Mouse (Mus musculus): ENCODE results near the gene 1190005I06Rik. TPM values are rescaled to one million over a fixed set of nuclear protein-coding genes. Genes with fewer than 3 reads are reported as not detected.

Gene 1190005I06Rik
- polyA plus RNA-seq, 1 experiment from 2014 or later, result 3.8 TPM

DNA sequence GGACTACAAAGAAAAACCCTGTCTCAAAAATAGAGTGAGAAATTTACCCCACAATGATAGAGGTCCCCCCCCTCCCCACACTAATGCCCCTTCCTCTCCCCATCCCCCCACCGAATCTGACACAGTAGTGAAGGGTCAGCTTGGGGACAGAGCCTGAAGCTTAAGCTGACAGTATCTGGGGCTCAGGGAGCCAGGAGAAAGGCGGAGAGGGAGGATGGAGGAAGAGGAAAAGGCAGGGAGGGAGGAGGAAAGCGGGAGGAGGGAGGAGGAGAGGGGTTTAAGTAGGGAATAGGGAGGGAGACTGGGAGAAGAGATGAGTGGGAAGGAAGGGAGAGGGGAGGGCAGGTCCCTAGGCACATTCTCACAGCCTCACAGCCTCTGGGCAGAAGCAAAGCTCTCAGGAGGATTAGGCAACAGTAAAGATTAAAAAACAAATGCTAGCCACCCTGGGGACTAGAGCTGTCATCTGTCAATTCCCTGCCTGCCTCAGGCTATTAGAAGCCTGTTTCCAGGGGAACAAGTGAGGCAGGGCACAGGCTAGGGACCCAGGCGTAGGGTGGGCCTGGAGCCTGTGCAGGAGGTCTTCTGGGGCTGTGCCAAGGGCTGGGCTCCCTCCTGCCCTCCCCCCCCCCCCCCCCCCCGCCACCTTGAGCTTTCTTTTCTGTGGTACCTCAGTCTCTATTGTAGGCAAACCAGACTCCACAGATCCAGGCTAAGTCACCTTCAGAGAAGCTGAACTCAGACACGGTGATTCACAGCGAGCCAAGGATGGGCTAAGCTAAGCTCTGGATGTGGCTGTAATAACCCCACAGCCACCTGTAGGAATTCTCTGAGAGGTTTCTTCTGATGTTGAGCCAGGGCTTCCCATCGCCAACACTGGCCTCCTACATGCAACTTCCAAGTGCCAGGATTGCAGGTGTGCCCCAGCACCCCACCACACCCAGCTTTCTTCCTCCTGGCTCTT, 30.5 kb downstream of the 1190005I06Rik start:
- no peak; the same call in 1 of the 2 replicates for ATAC-seq (ENCODE audit: insufficient read depth, low FRiP score, low read depth)
- Histone ChIP-seq H3K4me1 (0 out of 2 replicates have a peak, but pooled peaks cover 5% of the 10 kb centered on the region), H3K36me3 (no peaks in the 10 kb centered on the region), H3K4me3 (replicated peaks) (no peak overlapping the region), H3K27me3 (replicated peaks) (no peaks in the 10 kb centered on the region), H3K9me3 (no peaks in the 10 kb centered on the region), H3K4me2 (no peak overlapping the region), H3K9ac (no peak overlapping the region), H3K27ac (no peak overlapping the region)
- WGBS, result 47% methylated on average over 7 of the region's 8 CpGs

DNA sequence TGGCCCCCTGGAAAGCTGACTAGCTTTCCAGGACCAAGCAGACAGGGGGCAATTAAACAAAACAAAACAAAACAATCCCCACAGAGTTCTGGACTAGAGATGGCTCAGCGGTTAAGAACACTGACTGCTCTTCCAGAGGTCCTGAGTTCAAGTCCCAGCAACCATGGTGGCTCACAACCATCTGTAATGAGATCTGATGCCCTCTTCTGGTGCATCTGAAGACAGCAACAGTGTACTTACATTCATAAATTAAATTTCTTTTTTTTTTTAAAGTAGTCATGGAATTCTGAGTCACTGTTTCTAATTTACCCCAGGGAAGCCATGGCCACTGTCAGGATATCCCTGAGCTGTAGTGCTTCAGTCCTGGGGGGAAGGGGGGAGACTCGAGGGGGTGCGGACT, 32.9 kb downstream of the 1190005I06Rik start:
- no peaks in the 10 kb centered on the region for H3K9me3 ChIP-seq
- ATAC-seq (ENCODE audit: insufficient read depth, low FRiP score, low read depth), result no peak
- 89% methylated on average over 3 of the region's 3 CpGs for WGBS

DNA sequence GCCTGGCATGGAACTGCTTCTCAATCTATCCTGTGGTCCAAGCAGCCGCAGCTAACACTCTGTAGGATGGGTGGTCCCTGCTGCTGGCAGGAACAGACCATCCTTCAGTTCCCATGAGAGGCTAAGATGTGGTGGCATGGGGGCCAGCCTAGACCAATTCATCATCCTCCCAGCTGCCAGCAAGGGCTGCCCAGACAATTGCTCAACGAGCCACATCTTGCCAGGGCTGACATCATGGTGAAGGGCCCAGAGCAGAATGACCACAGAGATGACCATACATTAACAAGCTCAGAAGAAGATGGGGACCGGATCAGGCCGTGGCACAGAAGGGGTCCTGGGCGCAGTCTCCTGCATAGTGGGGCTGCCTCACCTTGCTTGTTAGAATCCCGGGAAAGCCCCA, 36.6 kb downstream of the 1190005I06Rik start:
- 83% methylated on average over 6 of the region's 6 CpGs for WGBS
- Histone ChIP-seq H3K27ac (no peak overlapping the region), H3K9me3 (no peaks in the 10 kb centered on the region), H3K4me3 (replicated peaks) (no peak overlapping the region), H3K27me3 (replicated peaks) (no peaks in the 10 kb centered on the region), H3K36me3 (no peaks in the 10 kb centered on the region), H3K4me1 (no peaks in the 10 kb centered on the region), H3K4me2 (no peak overlapping the region), H3K9ac (no peak overlapping the region)
- no peak for ATAC-seq (ENCODE audit: insufficient read depth, low FRiP score, low read depth)

More for the DNA sequence above, 32.9 kb downstream of the 1190005I06Rik start:
- no peak overlapping the region for H3K27ac ChIP-seq
- H3K4me2 ChIP-seq, result no peak overlapping the region
- H3K4me3 ChIP-seq (replicated peaks), result no peak overlapping the region
- 0 out of 2 replicates have a peak, but pooled peaks cover 5% of the 10 kb centered on the region for H3K4me1 ChIP-seq
- H3K9ac ChIP-seq, result no peak overlapping the region
- H3K36me3 ChIP-seq, result no peaks in the 10 kb centered on the region
- H3K27me3 ChIP-seq (replicated peaks), result no peaks in the 10 kb centered on the region

DNA sequence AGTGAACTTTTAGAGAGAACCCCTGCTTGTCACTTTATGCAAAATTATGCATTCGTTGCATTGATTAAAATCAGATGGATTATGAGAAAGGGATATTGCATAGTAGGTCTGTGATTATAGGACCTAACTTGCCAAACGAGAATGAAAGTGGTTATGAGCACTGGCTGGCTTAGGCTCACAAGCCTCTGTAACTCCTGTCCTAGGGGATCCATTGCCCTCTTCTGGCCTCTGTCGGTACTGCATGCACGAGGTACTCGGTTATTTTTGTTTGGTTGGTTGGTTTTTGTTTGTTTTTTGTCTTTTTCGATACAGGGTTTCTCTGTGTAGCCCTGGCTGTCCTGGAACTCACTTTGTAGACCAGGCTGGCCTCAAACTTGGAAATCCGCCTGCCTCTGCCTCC, 39.5 kb downstream of the 1190005I06Rik start:
- no peaks in the 10 kb centered on the region for H3K27me3 ChIP-seq (replicated peaks)
- no peaks in the 10 kb centered on the region for H3K4me1 ChIP-seq
- no peak overlapping the region for H3K27ac ChIP-seq
- no peak overlapping the region for H3K9ac ChIP-seq
- H3K9me3 ChIP-seq, result no peaks in the 10 kb centered on the region
- 14% methylated on average over 7 of the region's 7 CpGs for WGBS
- no peak overlapping the region for H3K4me2 ChIP-seq
- no peak overlapping the region for H3K4me3 ChIP-seq (replicated peaks)
- H3K36me3 ChIP-seq, result no peaks in the 10 kb centered on the region
- ATAC-seq (ENCODE audit: insufficient read depth, low FRiP score, low read depth), result no peak

DNA sequence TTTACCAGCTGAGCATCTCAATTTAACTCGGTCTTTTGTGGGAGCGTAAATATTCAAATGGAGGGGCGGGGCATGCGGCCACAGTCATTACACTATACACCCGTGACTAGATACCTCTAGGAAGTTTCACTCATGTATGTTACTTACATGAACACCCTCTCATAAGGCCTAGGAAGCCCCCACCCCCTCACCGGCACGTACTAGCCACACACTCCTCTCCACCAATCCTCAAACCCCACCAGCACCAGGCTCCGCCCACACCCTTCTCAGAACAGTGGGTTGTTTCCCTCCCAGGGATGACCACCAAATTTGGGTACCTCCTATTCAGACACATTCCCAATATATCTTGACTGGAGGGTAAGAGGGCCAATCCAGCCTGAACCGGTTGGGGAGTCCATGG, 40.0 kb downstream of the 1190005I06Rik start:
- no peak for ATAC-seq (ENCODE audit: insufficient read depth, low FRiP score, low read depth)
- H3K9ac ChIP-seq, result no peak overlapping the region
- no peak overlapping the region for H3K4me2 ChIP-seq
- H3K9me3 ChIP-seq, result no peaks in the 10 kb centered on the region
- no peaks in the 10 kb centered on the region for H3K27me3 ChIP-seq (replicated peaks)
- no peaks in the 10 kb centered on the region for H3K4me1 ChIP-seq
- H3K4me3 ChIP-seq (replicated peaks), result no peak overlapping the region
- H3K36me3 ChIP-seq, result no peaks in the 10 kb centered on the region
- no peak overlapping the region for H3K27ac ChIP-seq
- WGBS, result 79% methylated on average over 9 of the region's 9 CpGs

DNA sequence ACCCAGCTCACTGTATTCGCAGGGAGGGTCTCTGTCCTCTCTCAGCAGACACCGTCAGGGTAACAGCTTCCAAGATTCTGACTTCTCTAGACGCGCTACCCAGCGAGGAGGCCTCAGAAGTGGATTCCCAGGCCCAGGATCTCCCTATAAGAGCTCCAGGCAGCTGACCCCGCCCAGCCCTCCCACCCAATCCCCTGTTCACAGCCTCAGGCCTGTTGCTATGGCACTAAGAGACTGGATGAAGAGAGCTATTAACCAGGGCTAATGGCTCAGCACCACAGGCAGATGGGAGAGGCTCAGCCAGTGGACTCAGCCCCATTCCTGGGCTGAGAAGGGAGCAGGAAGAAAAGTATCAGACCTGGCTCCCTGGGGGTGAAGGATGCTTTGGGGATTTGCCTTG, 44.8 kb downstream of the 1190005I06Rik start:
- H3K4me2 ChIP-seq, result no peak overlapping the region
- no peak overlapping the region for H3K27ac ChIP-seq
- H3K4me3 ChIP-seq (replicated peaks), result no peak overlapping the region
- H3K27me3 ChIP-seq (replicated peaks), result no peaks in the 10 kb centered on the region
- ATAC-seq (ENCODE audit: insufficient read depth, low FRiP score, low read depth), result no peak
- no peak overlapping the region for H3K9ac ChIP-seq
- no peaks in the 10 kb centered on the region for H3K9me3 ChIP-seq
- no peaks in the 10 kb centered on the region for H3K36me3 ChIP-seq
- WGBS, result 31% methylated on average over 6 of the region's 6 CpGs
- H3K4me1 ChIP-seq, result peaks cover 8% of the 10 kb centered on the region; the same call in 1 of the 2 replicates

DNA sequence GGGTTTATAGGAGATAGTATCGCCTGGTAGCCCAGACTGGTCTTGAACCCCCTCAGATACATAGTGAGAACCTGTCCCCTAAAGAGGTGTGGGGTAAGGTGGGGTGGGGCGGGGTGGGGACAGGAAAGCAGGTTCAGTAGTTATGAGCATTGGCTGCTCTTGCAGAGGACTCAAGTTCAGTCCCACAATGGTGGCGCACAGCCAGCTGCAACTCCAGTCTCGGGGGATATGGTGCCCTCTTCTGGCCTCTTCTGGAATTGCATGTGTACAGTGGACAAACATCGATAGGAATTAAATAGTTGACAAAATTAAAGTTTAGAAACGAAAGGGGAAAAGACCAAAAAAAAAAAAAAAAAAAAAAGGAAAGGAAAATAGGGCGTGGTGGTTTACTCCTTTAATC, 47.9 kb downstream of the 1190005I06Rik start:
- no peak overlapping the region for H3K27ac ChIP-seq
- no peaks in the 10 kb centered on the region for H3K9me3 ChIP-seq
- WGBS, result 55% methylated on average over 7 of the region's 7 CpGs
- H3K27me3 ChIP-seq (replicated peaks), result no peaks in the 10 kb centered on the region
- H3K4me1 ChIP-seq, result peaks cover 8% of the 10 kb centered on the region; the same call in 1 of the 2 replicates
- ATAC-seq (ENCODE audit: insufficient read depth, low FRiP score, low read depth), result no peak
- H3K4me3 ChIP-seq (replicated peaks), result no peak overlapping the region
- H3K9ac ChIP-seq, result no peak overlapping the region
- H3K36me3 ChIP-seq, result no peaks in the 10 kb centered on the region
- no peak overlapping the region for H3K4me2 ChIP-seq

DNA sequence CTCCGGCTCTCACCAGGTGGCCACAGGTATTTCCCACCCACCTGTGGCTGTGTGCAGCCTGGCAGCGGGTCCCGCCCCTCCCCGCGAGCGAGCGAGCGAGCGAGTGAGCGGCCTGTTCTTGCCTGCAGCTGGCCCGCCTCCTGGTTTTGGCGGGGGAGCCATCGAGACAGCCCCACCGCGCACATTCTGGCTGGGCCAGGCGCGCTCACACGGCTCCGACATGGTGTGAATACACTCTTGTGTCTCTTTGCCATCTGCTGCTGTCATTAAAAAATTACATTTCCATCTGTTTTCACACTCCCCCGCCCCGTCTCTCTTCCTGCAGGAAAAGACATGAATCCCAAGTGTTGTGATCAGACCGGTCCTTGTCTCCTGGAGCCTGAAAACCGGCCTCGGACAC, 48.9 kb downstream of the 1190005I06Rik start:
- Histone ChIP-seq H3K27ac (no peak overlapping the region), H3K9me3 (no peaks in the 10 kb centered on the region), H3K36me3 (no peaks in the 10 kb centered on the region), H3K4me3 (replicated peaks) (peak overlapping the region; percentile 14; the same call in 1 of the 2 replicates), H3K9ac (no peak overlapping the region), H3K4me1 (peaks cover 8% of the 10 kb centered on the region; the same call in 1 of the 2 replicates), H3K4me2 (peak overlapping the region; percentile 47), H3K27me3 (replicated peaks) (no peaks in the 10 kb centered on the region)
- no peak; the same call in 1 of the 2 replicates for ATAC-seq (ENCODE audit: insufficient read depth, low FRiP score, low read depth)
- WGBS, result 20% methylated on average over 24 of the region's 24 CpGs

DNA sequence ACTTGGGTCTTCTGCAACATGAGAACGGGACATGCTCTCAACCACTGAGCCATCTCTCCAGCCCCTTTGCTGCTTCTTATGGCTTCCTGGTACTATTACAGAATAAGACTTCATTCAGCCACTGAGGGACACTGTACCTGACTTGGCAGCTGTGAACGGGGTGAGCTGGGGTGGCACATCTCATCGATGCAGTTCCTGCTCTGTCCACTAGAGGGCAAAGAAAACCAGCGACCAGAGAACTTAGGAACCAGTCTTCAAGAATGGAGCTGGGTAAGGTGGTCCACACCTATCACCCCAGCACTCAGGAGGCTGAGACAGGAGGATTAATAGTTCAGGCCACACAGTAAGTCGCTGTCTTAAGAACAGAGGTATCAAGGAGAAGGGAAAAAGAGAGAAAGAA, 51.5 kb downstream of the 1190005I06Rik start:
- 9% methylated on average over 5 of the region's 5 CpGs for WGBS
- no peak for ATAC-seq (ENCODE audit: insufficient read depth, low FRiP score, low read depth)

DNA sequence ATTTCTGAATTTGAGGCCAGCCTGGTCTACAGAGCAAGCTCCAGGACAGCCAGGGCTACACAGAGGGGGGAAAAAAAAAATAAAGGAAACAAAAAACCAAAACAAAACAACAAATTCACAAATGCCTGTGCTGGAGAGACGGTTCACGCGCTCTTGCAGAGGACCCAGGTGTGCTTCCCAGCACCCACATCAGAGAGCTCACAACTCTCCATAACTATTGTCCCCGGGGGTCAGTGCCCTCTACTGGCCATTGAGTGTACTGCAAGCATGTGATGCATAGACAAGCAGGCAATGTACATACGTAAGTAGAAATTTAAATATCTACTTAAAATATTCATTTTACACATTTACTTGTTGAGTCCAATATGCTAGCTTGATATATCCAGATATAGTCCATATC, 52.9 kb downstream of the 1190005I06Rik start:
- Histone ChIP-seq H3K27ac (no peak overlapping the region), H3K4me1 (peaks cover 12% of the 10 kb centered on the region), H3K4me2 (no peak overlapping the region), H3K9ac (no peak overlapping the region), H3K27me3 (replicated peaks) (no peaks in the 10 kb centered on the region), H3K36me3 (no peaks in the 10 kb centered on the region), H3K4me3 (replicated peaks) (no peak overlapping the region), H3K9me3 (no peaks in the 10 kb centered on the region)
- ATAC-seq (ENCODE audit: insufficient read depth, low FRiP score, low read depth), result no peak
- WGBS, result 88% methylated on average over 5 of the region's 5 CpGs

More for the DNA sequence above, 51.5 kb downstream of the 1190005I06Rik start:
- Histone ChIP-seq H3K36me3 (no peaks in the 10 kb centered on the region), H3K9me3 (no peaks in the 10 kb centered on the region), H3K4me1 (peaks cover 8% of the 10 kb centered on the region; the same call in 1 of the 2 replicates), H3K27ac (no peak overlapping the region), H3K4me2 (no peak overlapping the region), H3K4me3 (replicated peaks) (no peak overlapping the region), H3K27me3 (replicated peaks) (no peaks in the 10 kb centered on the region), H3K9ac (no peak overlapping the region)

DNA sequence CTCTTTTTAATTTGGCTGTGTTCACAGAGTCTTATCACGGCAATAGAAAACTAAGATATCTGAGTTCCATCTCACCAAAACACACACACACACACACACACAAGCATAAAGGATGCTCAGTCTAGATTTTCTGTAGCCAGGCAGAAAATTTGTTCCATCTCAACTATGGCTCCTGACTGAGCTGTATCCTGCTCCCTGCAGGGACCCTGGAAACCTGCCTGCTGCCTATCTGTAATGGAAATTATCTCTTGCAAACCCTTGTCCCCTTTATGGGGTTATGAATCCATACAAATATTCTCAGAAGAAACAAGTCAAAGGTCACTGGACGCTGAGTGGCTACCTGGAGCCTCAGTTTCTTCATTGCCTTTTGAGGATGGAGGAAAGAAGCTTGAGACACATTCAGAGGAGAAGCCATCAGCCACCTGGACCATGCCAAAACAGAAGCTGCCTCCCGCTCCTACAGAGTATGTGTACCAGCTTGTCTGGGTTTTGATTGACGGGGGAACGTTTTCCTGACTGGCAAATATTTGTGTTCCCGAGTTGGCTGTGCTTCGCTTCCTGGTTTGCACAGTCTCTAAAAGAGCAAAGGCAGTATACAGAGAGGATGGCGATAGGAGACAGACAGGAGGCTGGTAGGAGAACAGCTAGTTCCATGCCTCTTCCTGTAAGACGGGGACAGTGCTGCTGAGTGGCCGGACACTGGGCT, 55.7 kb downstream of the 1190005I06Rik start:
- H3K36me3 ChIP-seq, result no peaks in the 10 kb centered on the region
- no peak for ATAC-seq (ENCODE audit: insufficient read depth, low FRiP score, low read depth)
- WGBS, result 54% methylated on average over 10 of the region's 10 CpGs
- H3K27ac ChIP-seq, result peak overlapping the region; percentile 28; the same call in 1 of the 2 replicates
- no peak overlapping the region for H3K4me2 ChIP-seq
- no peak overlapping the region for H3K9ac ChIP-seq
- H3K4me3 ChIP-seq (replicated peaks), result no peak overlapping the region
- H3K27me3 ChIP-seq (replicated peaks), result no peaks in the 10 kb centered on the region
- H3K4me1 ChIP-seq, result peaks cover 10% of the 10 kb centered on the region
- no peaks in the 10 kb centered on the region for H3K9me3 ChIP-seq

DNA sequence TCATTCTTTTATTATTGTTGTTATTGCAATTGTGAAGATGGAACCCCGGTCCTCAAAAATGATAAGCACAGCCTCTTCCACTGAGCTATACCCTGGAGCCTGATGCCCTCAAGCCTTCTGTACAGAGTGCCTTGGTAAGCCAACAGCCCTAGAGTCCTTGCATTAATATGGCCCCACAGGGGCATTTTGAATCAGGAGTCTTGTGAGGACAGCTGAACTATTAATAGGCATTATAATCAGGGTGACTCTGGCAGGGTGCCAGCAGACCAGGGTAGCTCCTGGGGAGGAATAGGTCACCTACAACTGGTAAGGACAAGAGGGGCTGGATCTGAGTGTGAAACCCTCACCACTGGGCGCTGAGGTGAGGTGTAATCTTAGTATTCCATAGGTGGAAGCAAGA, 57.5 kb downstream of the 1190005I06Rik start:
- no peaks in the 10 kb centered on the region for H3K27me3 ChIP-seq (replicated peaks)
- no peaks in the 10 kb centered on the region for H3K9me3 ChIP-seq
- peak overlapping the region; percentile 46 for H3K4me3 ChIP-seq (replicated peaks)
- H3K4me2 ChIP-seq, result peak overlapping the region; percentile 67
- 0 out of 2 replicates have a peak, but pooled peaks cover 5% of the 10 kb centered on the region for H3K36me3 ChIP-seq
- peaks cover 11% of the 10 kb centered on the region for H3K4me1 ChIP-seq
- H3K27ac ChIP-seq, result peak overlapping the region; percentile 62
- 46% methylated on average over 2 of the region's 2 CpGs for WGBS
- no peak overlapping the region for H3K9ac ChIP-seq
- ATAC-seq (ENCODE audit: insufficient read depth, low FRiP score, low read depth), result no peak

Data from stomach, embryonic 15.5 days (tissue).